Mouse (Mus musculus): ENCODE results near the gene Slc6a6. TPM values are rescaled to one million over a fixed set of nuclear protein-coding genes. Genes with fewer than 3 reads are reported as not detected.
A peak's percentile ranks its signal among the peaks of the same experiment; 100 is the strongest.

The Slc6a6 gene
- polyA plus RNA-seq, 1 experiment from 2014 or later = 108 TPM

DNA sequence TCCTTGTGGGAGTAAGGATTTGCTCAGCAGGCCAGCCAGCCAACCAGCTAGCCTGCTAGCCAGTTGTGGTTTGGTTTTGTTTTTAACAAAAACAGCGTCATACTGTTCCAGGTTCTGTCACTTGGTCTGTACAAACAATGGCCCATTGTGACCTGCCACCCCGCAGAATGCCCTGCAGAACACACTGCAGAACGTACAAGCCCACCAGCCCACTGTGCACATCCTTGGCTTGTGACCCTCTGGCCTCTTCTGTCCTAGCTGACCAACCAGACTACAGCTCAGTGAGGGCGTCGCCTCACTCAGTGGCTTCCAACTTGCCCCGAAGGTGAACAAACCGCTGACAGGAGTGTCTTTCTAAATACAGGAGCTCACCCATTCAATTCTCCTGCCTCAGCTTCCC is 6.4 kb downstream of the Slc6a6 start:
- no peak for ATAC-seq
- peaks cover 45% of the 10 kb centered on the region for H3K4me1 ChIP-seq (ENCODE audit: control insufficient read depth, insufficient read depth, low read depth, low read length)
- WGBS = 42% methylated on average over 7 of the region's 7 CpGs

DNA sequence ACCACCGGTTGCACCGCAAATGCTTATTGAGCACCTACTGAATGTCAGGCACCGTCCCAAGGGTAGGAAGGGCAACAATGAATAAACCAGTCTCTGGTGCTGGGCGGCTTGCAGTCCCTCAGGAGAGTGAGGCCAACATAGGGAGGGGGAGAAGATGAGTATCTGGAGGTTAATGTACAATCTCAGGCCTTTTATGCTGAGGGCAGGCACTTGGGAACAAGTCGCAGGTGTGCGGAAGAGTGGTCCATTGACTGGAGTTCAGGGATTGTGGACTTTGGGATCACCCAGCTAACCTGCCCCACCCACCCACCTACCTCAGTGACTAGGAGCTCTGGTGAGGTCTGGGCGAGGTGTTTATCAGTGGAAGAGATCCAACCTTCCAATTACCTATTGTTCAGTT is 6.8 kb downstream of the Slc6a6 start:
- no peak overlapping the region for H3K27ac ChIP-seq (ENCODE audit: low read depth, low read length)
- H3K36me3 ChIP-seq (ENCODE audit: control insufficient read depth, insufficient read depth, low read length) = no peaks in the 10 kb centered on the region
- no peaks in the 10 kb centered on the region for H3K27me3 ChIP-seq (replicated peaks; ENCODE audit: control insufficient read depth, insufficient read depth, low read length)
- H3K4me2 ChIP-seq (ENCODE audit: low read length) = no peak overlapping the region
- ATAC-seq = no peak
- H3K9me3 ChIP-seq (ENCODE audit: control insufficient read depth, low read length) = no peaks in the 10 kb centered on the region
- no peak overlapping the region for H3K4me3 ChIP-seq (ENCODE audit: low read length)
- no peak overlapping the region for H3K9ac ChIP-seq (ENCODE audit: low read depth, low read length)
- H3K4me1 ChIP-seq (ENCODE audit: control insufficient read depth, insufficient read depth, low read depth, low read length) = peaks cover 43% of the 10 kb centered on the region
- 95% methylated on average over 7 of the region's 7 CpGs for WGBS

More for the DNA sequence above, 6.4 kb downstream of the Slc6a6 start:
- Histone ChIP-seq H3K27me3 (replicated peaks; ENCODE audit: control insufficient read depth, insufficient read depth, low read length) (no peaks in the 10 kb centered on the region), H3K36me3 (ENCODE audit: control insufficient read depth, insufficient read depth, low read length) (no peaks in the 10 kb centered on the region), H3K4me2 (ENCODE audit: low read length) (no peak overlapping the region), H3K4me3 (ENCODE audit: low read length) (no peak overlapping the region), H3K27ac (ENCODE audit: low read depth, low read length) (no peak overlapping the region), H3K9ac (ENCODE audit: low read depth, low read length) (no peak overlapping the region), H3K9me3 (ENCODE audit: control insufficient read depth, low read length) (no peaks in the 10 kb centered on the region)

- Histone ChIP-seq H3K9me3 (ENCODE audit: control insufficient read depth, low read length) (no peaks in the 10 kb centered on the region), H3K4me2 (ENCODE audit: low read length) (no peak overlapping the region), H3K27me3 (replicated peaks; ENCODE audit: control insufficient read depth, insufficient read depth, low read length) (no peaks in the 10 kb centered on the region), H3K4me3 (ENCODE audit: low read length) (no peak overlapping the region), H3K9ac (ENCODE audit: low read depth, low read length) (no peak overlapping the region), H3K36me3 (ENCODE audit: control insufficient read depth, insufficient read depth, low read length) (no peaks in the 10 kb centered on the region), H3K4me1 (ENCODE audit: control insufficient read depth, insufficient read depth, low read depth, low read length) (peaks cover 34% of the 10 kb centered on the region), H3K27ac (ENCODE audit: low read depth, low read length) (no peak overlapping the region)
- ATAC-seq = no peak
- WGBS = 90% methylated on average over 4 of the region's 4 CpGs
These were observed 7.7 kb downstream of the Slc6a6 start for GRCm38 (mm10) chr6:91691576-91691975.

DNA sequence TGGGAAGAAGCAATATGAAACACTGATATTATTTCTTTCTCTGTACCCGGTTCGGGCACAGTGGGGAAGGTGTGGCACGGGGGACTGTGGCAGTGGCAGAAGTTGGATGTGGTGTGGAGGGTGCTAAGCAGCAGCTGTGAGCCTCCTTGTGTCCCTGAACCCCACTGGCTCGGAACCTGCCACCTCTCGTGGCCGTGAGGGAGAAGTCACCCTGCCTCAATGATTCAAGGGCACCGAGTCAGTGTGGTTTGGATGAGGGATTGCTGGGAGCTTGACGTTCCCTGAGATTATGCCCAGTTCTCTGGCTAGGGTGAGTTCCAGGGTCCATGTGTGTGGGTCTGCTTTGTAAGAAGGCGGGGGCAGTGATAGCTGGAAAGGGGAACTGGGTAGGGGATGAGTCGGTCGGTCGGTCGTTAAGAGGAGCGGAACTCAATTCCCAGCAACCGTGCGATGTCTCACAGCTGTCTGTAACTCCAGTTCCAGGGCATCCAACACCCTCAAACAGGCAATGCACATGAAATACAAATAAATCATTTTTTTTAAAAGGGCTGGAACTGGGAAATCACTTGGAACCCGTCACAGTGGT is 9.5 kb downstream of the Slc6a6 start:
- Histone ChIP-seq H3K36me3 (ENCODE audit: control insufficient read depth, insufficient read depth, low read length) (no peaks in the 10 kb centered on the region), H3K27ac (ENCODE audit: low read depth, low read length) (no peak overlapping the region), H3K4me3 (ENCODE audit: low read length) (no peak overlapping the region), H3K4me1 (ENCODE audit: control insufficient read depth, insufficient read depth, low read depth, low read length) (peaks cover 24% of the 10 kb centered on the region), H3K9ac (ENCODE audit: low read depth, low read length) (no peak overlapping the region), H3K9me3 (ENCODE audit: control insufficient read depth, low read length) (no peaks in the 10 kb centered on the region), H3K4me2 (ENCODE audit: low read length) (no peak overlapping the region), H3K27me3 (replicated peaks; ENCODE audit: control insufficient read depth, insufficient read depth, low read length) (no peaks in the 10 kb centered on the region)
- ATAC-seq = no peak
- 78% methylated on average over 17 of the region's 17 CpGs for WGBS

- Histone ChIP-seq H3K9me3 (ENCODE audit: control insufficient read depth, low read length) (no peaks in the 10 kb centered on the region), H3K27me3 (replicated peaks; ENCODE audit: control insufficient read depth, insufficient read depth, low read length) (no peaks in the 10 kb centered on the region), H3K4me2 (ENCODE audit: low read length) (no peak overlapping the region), H3K4me1 (ENCODE audit: control insufficient read depth, insufficient read depth, low read depth, low read length) (peaks cover 15% of the 10 kb centered on the region), H3K36me3 (ENCODE audit: control insufficient read depth, insufficient read depth, low read length) (0 out of 2 replicates have a peak, but pooled peaks cover under 1% of the 10 kb centered on the region), H3K9ac (ENCODE audit: low read depth, low read length) (no peak overlapping the region), H3K4me3 (ENCODE audit: low read length) (no peak overlapping the region), H3K27ac (ENCODE audit: low read depth, low read length) (peak overlapping the region; percentile 8; the same call in 1 of the 2 replicates)
- peak; percentile 65 for ATAC-seq
- WGBS = 40% methylated on average over 7 of the region's 7 CpGs
These were observed 10.8 kb downstream of the Slc6a6 start for GRCm38 (mm10) chr6:91694610-91695009.

DNA sequence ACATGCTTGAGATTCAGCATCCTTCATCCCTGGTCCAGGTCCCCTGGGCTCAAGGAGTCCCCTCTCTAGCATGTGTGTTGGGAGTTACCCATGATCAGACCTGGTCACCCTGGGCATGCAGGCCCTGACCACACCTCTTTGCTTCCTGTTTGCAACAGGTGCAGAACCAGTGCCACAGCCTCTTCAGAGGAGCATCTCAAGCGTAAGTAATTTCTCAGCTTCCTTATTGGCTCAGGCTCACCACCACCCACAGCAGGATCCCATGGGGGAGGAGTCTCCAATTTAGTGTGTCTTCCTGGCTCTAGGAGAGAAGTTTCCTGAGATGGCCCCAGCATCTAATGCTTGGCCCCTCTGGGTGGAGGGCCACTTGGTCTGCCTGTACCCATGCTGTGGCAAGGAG is 15.0 kb downstream of the Slc6a6 start:
- WGBS = 50% methylated on average over 1 of the region's 1 CpGs

GRCm38 (mm10) chr6:91699482-91700200 is 15.8 kb downstream of the Slc6a6 start:
- no peak for ATAC-seq
- peaks cover 20% of the 10 kb centered on the region for H3K36me3 ChIP-seq (ENCODE audit: control insufficient read depth, insufficient read depth, low read length)
- 84% methylated on average over 4 of the region's 4 CpGs for WGBS

More for the DNA sequence above, 15.0 kb downstream of the Slc6a6 start:
- Histone ChIP-seq H3K4me2 (ENCODE audit: low read length) (no peak overlapping the region), H3K27ac (ENCODE audit: low read depth, low read length) (no peak overlapping the region), H3K27me3 (replicated peaks; ENCODE audit: control insufficient read depth, insufficient read depth, low read length) (no peaks in the 10 kb centered on the region), H3K4me3 (ENCODE audit: low read length) (no peak overlapping the region), H3K36me3 (ENCODE audit: control insufficient read depth, insufficient read depth, low read length) (peaks cover 18% of the 10 kb centered on the region), H3K4me1 (ENCODE audit: control insufficient read depth, insufficient read depth, low read depth, low read length) (peaks cover 10% of the 10 kb centered on the region), H3K9me3 (ENCODE audit: control insufficient read depth, low read length) (no peaks in the 10 kb centered on the region), H3K9ac (ENCODE audit: low read depth, low read length) (no peak overlapping the region)
- ATAC-seq = no peak

GRCm38 (mm10) chr6:91700823-91701621 is 17.2 kb downstream of the Slc6a6 start:
- H3K4me2 ChIP-seq (ENCODE audit: low read length) = no peak overlapping the region
- H3K36me3 ChIP-seq (ENCODE audit: control insufficient read depth, insufficient read depth, low read length) = peaks cover 20% of the 10 kb centered on the region
- 75% methylated on average over 11 of the region's 11 CpGs for WGBS
- H3K9me3 ChIP-seq (ENCODE audit: control insufficient read depth, low read length) = no peaks in the 10 kb centered on the region
- peaks cover 3% of the 10 kb centered on the region for H3K4me1 ChIP-seq (ENCODE audit: control insufficient read depth, insufficient read depth, low read depth, low read length)
- H3K4me3 ChIP-seq (ENCODE audit: low read length) = no peak overlapping the region
- no peak for ATAC-seq
- no peak overlapping the region for H3K9ac ChIP-seq (ENCODE audit: low read depth, low read length)
- H3K27ac ChIP-seq (ENCODE audit: low read depth, low read length) = no peak overlapping the region
- no peaks in the 10 kb centered on the region for H3K27me3 ChIP-seq (replicated peaks; ENCODE audit: control insufficient read depth, insufficient read depth, low read length)

More at GRCm38 (mm10) chr6:91699482-91700200, 15.8 kb downstream of the Slc6a6 start:
- no peak overlapping the region for H3K27ac ChIP-seq (ENCODE audit: low read depth, low read length)
- H3K4me2 ChIP-seq (ENCODE audit: low read length) = no peak overlapping the region
- H3K4me3 ChIP-seq (ENCODE audit: low read length) = no peak overlapping the region
- no peak overlapping the region for H3K9ac ChIP-seq (ENCODE audit: low read depth, low read length)
- no peaks in the 10 kb centered on the region for H3K9me3 ChIP-seq (ENCODE audit: control insufficient read depth, low read length)
- no peaks in the 10 kb centered on the region for H3K27me3 ChIP-seq (replicated peaks; ENCODE audit: control insufficient read depth, insufficient read depth, low read length)
- peaks cover 5% of the 10 kb centered on the region for H3K4me1 ChIP-seq (ENCODE audit: control insufficient read depth, insufficient read depth, low read depth, low read length)

- no peak for ATAC-seq
- Histone ChIP-seq H3K4me1 (ENCODE audit: control insufficient read depth, insufficient read depth, low read depth, low read length) (peaks cover 13% of the 10 kb centered on the region), H3K36me3 (ENCODE audit: control insufficient read depth, insufficient read depth, low read length) (peaks cover 20% of the 10 kb centered on the region)
These were observed 19.6 kb downstream of the Slc6a6 start for GRCm38 (mm10) chr6:91703459-91703858.

More at GRCm38 (mm10) chr6:91703459-91703858, 19.6 kb downstream of the Slc6a6 start:
- WGBS = 91% methylated on average over 2 of the region's 2 CpGs
- no peak overlapping the region for H3K27ac ChIP-seq (ENCODE audit: low read depth, low read length)
- H3K4me2 ChIP-seq (ENCODE audit: low read length) = no peak overlapping the region
- H3K27me3 ChIP-seq (replicated peaks; ENCODE audit: control insufficient read depth, insufficient read depth, low read length) = no peaks in the 10 kb centered on the region
- H3K4me3 ChIP-seq (ENCODE audit: low read length) = no peak overlapping the region
- H3K9me3 ChIP-seq (ENCODE audit: control insufficient read depth, low read length) = no peaks in the 10 kb centered on the region
- no peak overlapping the region for H3K9ac ChIP-seq (ENCODE audit: low read depth, low read length)
